Mouse (Mus musculus) heart, adult 18-20 months (tissue): ENCODE data around the gene Vwc2l. TPM values are rescaled to one million over a fixed set of nuclear protein-coding genes. Genes with fewer than 3 reads are reported as not detected.
A peak's percentile ranks its signal among the peaks of the same experiment; 100 is the strongest.

ENCODE experiments used
- DNase-seq, 2 experiments: peaks; one replicate each; pipeline ENCODE4 v3.0.0; 2021 to 2022; ENCODE audit warnings: mixed read lengths in 1 of 2
- long read RNA-seq, 2 experiments: library from polyadenylated mRNA; stranded (forward); transcript quantifications; one replicate each; pipeline ENCODE4 v2.0.0; 2021
- total RNA-seq, 2 experiments: library from RNA; stranded (reverse); gene quantifications; 2 replicates each; pipeline ENCODE4 v1.2.3; 2021

Gene Vwc2l
- not detected for total RNA-seq
- long read RNA-seq, experiment 1: 0 reads
- long read RNA-seq, experiment 2: 0 reads

DNA sequence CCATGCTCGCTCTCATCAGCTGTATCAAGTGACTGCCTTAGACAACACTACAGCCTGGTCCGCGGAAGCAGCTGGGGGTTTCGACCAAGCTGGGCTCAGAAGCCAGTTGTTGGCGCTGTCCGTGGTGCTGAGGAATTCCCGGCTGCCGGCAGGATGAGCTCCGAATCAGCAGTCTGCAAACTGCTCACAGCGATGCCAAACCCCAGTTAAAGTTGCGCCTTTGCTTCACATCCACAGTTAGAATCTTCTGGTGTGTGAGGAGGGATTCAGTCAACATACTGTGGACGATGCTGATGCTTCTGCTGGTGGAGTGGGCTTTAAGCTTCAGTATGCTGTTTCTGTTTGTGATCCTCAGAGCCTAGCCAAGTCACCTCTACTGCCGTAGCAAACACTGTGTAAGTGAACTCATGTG lies at the start of gene Vwc2l:
TSS of gene Vwc2l (plus strand) at position 61 of the 412 bp plus-strand sequence.
- DNase-seq: peak; percentile 11 to 71

DNA sequence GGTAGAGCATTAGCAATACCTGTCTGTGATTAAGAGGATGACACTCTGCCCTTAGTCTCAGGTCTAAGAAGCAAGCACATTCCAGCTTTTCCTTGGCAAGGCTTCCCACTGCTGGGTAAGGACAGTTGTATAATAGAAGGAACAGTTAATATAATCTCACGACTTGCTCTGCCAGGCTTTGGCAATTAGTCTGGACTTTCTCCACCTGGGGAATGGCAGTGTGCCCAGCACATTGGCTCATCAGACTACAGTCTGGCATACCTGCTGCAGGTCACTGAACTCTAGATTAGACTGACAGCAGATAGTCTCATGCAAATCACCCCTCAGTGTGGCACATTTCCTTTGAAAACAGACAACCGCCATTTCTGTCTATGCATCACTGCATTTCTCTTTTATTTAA lies 33.0 kb upstream of the Vwc2l start:
- DNase-seq: no peak

DNA sequence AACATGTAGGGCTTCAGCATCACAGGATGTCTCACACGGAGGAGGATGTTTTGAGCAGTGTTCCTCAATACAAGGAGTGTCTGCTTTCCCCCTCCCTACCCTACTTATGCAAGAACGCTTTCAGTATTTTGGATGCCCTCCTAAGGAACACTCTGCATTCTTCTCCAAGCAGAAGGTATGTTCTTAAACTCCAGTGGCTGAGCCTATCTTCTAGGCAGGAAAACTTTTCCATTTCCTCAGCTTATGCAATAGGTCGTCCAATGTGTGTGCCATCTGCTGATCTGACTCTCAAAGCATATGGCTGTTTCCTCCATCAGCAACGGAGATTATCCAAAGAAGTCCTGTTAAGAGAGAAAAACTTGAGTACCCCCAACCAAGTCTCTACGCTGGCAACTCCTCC lies 25.2 kb upstream of the Vwc2l start:
- no peak for DNase-seq

DNA sequence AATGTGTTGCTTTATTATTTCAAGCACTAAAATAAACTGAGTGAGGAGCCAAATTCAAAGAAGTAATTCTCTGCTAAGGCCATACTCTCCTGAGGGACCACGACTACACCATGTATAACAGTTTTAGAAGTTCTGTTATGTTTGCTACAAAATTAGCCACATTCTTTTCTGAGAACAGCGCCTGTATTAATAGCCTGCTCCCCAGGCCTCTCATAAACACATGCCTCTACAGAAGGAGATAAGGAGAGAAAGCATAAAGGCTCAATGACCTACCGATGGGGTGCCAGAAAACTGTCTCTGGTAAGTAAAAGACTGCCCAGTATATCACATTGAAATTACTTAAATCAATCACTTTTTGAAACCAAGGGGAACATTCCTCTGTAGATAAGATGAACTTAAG lies 21.6 kb upstream of the Vwc2l start:
- peak; percentile 2 to 9 for DNase-seq

DNA sequence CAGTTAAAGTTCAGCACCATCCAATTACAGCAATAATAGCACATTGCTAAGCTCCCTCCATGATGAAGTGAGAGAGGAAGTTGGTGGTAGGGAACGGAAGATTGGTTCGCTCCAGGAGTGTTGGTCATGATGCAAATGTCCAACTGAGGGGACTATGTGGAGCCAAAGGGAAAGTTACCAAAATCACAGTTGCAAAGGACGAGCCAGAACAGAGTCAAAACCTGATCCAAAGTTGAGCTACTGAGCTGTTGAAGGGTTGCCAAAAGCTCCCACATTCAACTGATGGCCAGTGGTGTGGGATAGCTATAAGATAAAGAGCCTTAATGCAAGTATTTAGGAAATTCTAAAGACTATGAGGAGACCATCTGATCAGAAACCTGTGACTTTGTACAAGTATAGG lies 19.7 kb upstream of the Vwc2l start:
- DNase-seq: no peak

DNA sequence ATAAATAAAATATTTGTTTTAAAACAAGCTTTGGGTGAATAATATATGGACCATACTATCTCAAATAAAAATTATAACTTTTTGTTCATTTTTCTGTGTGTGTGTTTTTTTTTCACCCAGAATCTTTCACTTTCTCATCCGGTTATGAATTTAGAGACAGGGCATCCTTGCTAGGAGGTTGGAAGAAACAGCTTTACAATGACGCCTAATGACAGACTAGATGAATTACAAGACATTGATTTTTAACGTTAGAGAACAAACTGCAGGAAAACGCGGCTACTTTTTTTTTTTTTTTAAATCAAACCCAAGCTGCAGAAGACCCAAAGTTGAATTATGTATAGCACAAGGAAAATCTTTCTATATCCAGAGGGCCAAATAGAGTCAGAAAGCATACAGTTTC lies 470 bp upstream of the Vwc2l start:
- DNase-seq: no peak

DNA sequence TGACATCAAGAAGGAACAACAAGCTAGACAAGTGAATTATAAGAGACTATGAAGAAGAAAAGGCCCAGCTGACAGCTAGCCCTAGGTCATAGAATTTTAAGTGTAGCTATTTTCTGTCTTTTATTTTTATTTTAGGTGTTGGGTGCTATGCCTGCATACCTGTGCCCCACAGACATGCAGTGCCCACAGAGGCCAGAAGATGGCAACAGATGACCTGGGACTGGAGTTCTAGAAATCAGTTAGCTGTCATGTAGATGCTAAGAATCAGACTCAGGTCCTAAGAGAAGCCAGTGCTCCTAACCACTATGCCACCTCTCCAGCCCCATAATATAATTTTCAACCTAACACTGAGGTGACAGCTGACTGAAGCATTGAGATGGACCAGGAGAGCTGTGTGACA lies 61.6 kb downstream of the Vwc2l start:
- no peak for DNase-seq

DNA sequence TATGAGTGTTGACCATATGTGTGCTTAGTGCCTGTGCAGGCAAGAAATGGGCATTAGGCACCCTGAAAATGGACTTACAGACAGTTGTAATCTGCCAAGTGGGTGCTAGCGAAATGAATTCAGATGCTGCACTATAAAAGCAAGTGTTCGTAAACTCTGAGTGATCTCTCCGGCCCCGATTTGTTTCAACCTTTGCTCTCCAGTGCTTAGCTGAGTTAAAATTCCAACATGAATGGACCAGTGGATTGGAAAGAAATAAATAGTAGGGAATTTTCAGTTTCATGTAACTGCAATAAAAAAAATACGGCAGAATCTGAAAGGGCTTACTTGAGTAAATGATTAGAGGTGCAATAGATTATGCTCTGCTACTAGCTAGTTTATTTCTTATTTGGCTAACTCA lies 66.1 kb downstream of the Vwc2l start:
- no peak for DNase-seq

DNA sequence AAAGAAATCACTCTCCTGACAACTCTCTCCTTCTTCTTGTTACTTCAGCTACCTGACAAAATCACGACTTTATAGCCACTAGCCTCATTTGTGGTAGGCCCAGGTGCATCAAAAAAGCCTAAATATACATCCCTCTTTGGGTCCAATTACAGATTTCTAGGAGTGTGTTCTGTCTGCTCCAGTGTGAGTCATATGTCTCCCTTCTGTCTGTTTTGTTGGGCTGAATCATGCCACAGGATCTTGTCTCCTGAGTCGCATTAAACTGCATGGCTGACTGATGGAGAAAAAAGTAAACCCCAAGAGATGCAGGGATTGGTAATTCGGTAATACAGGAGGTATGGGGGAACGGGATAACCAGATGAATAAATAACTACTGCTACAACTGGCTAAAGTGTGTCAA lies 69.6 kb downstream of the Vwc2l start:
- DNase-seq: no peak

DNA sequence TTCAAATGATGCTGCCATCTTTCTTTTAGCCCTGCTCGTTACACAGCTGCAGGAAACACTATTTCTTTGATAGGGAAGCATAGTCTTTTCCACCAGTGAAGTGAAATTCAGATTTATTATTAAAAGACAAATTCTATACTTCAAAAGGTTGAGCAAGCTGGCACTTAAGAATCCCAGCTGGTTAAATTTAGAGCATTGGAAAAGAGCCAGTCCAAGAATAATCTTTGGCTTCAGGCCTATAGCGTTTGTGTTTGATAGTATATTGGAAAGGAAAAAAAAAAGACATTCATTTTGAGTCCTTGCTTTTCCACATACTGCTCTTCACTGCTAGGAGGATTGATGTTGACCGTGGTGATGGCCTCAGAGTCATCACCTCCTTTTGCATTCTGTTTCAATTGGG lies 77.9 kb downstream of the Vwc2l start:
- no peak for DNase-seq

DNA sequence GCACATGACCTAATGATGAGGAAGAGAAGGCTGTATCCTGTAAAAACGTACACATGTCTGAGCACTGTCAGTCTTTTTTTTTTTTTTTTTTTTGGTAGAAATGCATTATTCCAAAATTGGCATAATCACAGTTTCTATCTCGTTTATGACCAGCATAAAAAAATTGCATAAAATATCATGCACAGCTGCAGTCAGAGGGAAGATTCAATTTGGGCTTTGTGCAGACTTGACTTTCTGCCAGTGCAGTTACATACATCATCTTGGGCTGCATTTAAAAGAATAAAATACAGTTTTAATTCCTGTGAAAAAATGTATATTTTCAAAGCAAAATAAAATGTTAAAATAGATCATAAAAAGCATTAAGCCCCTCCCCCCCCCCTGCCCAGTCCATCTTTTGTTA lies 97.6 kb downstream of the Vwc2l start:
- no peak for DNase-seq

DNA sequence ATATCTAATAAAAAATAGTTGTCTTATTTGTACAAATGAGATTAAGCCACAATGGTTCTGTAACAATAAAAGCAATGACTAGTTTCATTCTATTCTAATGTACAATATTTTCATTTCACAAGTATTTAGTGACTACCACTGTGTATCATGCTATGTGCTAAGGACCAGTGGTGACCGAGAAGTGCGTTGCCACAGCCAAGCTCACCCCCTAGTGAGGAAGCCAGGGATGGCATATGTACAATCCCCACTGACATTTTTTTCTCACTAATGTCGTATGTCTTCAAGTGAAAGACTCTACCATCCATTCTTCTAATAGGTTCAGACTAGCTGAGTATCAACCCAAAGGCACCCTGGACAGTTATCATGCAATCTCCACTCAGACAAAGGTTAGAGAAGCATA lies 107.7 kb downstream of the Vwc2l start:
- DNase-seq: no peak

DNA sequence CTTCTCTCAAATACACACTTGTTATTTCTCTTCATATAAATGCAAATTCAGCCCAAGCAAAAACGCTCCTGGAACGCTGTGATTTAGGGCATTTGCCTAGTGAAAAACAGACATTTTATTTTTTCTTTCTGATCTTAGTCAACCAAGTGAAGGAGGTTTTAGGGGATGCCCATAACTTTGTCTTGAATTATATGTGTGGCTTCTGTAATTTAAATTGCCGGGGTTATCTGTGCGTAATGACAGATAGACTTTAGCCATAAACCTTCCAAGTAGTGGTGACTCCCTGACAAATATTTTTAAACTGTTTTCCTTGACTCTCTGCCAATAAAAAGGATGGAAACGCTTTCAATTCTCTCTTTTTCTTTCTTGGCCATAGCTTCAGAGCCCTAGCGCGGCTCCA lies 116.7 kb downstream of the Vwc2l start:
- DNase-seq: no peak

DNA sequence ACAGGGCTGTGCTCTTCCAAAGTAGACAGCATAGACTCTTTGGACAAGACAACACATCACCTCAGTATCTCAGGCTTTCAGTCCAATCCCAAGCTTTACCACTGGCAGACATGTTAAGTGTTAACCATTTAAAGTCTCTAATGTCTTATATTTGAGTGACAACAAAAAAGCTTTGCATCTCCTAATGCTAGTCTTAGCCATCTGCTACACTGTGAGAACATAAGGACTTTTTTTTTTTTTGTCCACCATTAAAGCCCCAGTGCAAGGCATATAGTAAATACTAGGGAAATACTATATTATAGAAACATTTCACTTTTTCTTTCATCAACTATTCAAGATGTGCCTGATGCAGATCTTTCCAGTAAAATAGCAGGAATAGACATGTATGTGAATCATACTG lies 119.8 kb downstream of the Vwc2l start:
- no peak for DNase-seq

DNA sequence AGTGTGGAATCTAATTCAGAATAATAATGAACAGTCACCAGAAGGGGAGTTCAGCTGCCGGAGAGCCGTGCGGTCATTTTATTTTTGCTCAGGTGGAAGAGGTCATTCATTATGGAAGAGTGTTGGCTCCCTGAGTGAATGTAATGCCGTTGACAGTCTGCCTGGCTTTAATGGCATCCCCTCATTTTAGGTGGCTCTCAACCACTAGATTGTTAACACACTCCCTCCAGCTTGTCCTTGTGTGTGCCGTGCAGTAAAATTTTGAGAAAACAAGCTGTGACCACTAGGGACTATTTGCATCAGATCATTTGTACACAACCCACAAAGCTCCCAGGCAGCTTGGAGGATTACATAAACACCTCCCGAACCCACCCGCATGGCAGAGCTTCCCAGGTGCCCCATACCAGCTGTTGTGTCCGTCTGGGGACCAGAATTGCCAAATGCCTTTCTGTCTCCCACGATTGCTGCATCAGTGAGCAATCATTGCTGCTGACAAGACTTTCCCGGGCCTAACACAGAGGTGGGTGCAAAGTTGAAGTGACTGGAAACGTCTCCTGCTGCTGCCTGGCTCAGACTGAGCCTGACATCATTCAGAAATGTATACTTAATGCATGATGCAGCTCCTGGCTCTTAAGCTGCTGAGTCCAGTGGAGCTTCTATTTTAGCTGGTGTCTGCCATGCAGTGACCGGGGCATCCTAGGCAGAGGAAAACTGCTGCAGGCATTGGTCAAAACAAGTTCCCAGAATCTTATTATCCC lies 126.3 kb downstream of the Vwc2l start:
- DNase-seq: no peak

DNA sequence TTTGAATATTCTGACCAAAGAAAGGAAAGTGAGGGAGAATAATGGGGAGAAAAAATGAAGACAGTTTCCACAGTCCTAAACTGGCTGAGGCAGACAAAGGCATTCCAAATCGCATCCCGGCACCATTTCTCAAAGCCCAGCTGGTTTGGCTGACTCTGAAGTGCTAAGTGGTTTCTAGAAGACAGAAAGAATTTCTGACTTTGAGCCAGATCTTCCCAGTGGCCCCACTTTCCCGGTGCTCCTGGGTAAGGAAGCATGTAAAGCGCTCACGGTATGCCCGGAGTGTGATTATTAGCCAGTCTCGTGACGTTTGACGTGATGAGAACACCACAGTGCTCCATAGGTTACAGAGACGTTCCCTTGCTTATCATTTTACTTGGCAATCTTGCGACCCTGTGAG lies 127.9 kb downstream of the Vwc2l start:
- DNase-seq: no peak

DNA sequence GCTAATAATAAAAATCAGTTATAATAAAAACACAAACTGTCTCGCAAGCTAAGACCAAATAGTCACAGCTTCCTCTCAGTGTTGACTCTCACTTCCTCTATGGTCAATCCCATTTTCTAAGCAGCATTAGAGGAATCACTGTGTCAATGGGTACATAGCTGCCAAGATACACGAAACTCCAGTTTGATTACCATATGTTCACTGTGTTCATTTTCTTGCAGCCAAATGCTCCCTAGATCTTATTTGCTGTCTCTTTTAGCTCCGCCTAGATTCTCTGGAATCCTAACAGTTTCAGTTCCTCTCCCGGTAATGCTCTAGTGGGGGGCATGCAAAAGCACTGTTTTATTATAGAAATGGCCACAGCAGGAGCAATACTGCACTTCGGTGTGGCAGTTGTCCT lies 130.4 kb downstream of the Vwc2l start:
- DNase-seq: peak in 1 of 2 experiments; percentile 10

DNA sequence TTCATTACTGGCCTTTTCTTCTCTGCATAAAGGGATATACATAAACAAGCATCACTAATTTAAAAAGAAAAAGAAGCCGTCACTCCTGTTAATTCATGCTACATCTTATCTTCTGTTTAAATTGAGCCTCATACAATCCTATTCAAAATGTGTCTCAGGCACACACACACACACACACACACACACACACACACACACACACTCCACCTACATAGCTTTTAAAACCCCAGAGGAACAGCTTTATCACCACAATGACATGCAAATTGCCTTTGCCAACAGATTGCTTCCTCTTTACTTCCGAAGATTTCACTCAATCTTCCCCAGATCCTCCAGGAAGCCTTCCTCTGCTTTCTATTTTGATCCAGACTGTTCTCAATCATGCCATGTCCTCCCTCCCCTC lies 136.2 kb downstream of the Vwc2l start:
- no peak for DNase-seq

DNA sequence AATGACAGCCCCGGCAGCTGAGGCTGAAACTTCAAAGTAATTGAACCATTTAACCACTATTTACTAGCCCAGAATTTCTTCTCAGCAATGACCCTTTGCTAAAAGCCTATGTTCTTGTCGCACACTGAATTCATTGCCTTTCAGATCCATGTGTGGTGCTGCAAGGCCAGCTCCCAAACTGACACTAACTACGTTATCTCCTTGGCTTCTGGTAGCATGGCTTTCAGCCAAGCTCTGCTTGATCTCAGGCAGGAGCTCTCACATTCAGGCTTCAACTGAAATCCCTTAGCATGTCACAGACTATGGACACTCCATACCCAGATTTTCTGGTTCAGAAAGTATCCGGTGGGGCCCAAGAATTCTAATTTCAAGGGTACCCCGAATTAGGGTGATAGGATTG lies 140.6 kb downstream of the Vwc2l start:
- DNase-seq: peak; percentile 56 to 57

DNA sequence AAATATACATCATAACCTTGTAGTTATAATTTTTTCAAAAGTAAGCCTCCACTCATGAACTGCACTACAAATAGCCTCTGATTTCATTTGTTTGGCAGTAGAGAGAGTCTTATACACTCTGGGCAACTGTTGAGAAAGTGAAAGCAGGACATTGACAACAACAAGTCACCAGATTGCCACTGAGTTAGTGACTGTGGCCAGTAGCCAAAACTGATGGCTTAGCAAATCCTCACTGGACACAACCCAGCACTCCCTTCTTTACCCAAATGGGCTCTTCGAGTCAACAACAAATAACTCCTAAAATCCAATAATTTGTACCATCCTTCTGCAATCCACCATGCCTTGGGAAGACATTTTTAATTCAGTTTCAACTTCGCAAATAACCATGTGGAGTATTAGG lies 155.0 kb downstream of the Vwc2l start:
- no peak for DNase-seq

DNA sequence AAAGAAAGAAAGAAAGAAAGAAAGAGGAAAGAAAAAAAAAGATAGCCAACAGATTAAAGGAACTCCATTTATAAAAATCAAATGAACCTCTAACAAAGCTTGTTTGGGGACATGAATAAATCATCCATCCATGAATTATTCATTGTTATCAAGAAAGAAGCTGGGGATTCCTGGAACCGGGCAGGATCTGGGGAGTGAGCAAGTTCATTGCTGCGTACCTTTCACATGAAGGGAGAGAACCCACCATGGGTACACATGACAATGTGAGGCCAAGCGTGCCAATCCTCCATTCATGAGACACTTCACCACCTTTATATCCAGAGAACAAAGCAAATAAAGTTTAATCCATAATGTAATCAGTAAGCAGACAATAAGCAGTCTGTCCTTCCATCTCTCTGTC lies 155.8 kb downstream of the Vwc2l start:
- no peak for DNase-seq

DNA sequence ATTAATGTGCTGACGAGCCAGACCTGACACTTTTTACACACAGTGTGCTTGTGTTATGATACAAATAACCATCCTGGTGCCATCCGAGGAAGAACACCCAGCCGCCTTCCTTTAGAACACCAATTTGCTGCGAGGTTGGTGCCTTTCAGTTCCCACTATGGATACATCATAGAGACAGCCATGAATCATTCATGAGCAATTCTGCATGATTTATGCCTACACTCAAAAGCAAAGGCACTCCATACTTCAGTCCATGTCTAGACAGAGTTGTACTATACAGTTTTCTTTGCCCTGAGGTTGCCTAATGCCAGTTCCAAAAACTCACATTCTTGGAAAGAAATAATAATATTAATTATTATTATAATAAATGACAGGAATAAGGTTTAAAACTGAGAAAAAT lies 158.6 kb downstream of the Vwc2l start:
- DNase-seq: no peak

DNA sequence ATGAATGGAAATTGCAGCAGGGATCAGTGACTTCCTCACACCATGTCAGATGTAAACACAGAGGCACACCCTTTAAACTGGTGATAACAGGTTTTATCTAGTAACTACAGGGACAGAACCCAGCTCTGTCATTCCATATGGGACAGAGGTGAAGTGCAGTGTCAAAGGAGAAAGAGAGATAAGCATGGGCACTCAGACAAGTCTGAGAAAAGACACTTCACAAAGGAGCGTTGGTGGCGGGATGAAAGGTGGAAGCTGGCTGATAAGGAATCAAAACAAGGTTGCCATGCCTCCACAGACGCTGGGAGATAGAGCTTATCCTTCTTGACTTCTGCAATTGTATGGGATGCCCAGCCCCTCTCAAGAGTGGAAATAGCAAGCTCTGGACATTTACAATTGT lies 176.8 kb downstream of the Vwc2l start:
- no peak for DNase-seq

DNA sequence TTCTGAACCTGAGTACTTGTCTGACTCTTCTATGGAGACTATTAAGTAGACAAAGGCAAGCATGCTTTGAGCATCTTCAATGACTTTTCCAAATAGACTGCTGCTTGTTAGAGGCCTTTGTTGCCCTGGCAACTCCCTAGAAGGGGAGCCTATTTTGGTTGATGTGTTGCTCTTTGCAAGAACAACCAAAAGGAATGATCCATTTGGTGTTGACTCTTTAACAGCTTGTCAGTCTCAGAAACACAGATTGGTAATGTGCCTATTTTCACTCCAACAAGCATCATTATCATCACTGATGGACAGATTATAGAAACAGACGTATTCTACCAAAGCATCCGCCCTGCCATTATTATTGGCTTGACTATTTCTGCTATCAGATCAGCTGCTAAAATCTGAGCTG lies 181.9 kb downstream of the Vwc2l start:
- no peak for DNase-seq

DNA sequence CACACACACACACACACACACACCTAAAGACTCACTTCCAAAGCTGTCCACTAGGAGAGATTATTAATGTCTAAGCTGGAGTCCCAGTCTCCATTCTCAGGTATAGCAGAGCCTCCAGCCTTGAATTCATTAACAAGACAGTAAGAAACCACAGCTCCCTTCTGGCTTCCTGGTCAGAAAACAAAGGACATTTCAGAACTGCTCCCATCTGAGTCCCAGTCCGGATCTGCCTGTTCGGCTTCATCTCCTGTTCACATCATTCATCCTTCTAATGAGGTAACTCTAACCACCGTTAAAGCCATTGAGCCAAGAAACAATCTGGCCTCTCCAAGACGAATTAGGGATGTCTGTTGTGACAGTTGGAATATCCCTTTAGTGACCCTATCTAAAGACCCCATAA lies 185.7 kb downstream of the Vwc2l start:
- DNase-seq: no peak
